Mouse (Mus musculus): ENCODE results near the gene Arsk. TPM values are rescaled to one million over a fixed set of nuclear protein-coding genes. Genes with fewer than 3 reads are reported as not detected.

Arsk gene
- total and polyA plus RNA-seq, 3 experiments = 2.7 to 4.3 TPM; not detected in 1

GRCm38 (mm10) chr13:76017974-76018843 lies 80.3 kb downstream of the Arsk start, which contains the start of gene Rfesd (continued):
- TF ChIP-seq SIN3A (IDR thresholded peaks at IDR 0.05; ENCODE audit: low read length) = no peak; the same call in 1 of the 2 replicates
- no peak for TF ChIP-seq ZNF384 (IDR thresholded peaks at IDR 0.05; ENCODE audit: low read depth, low read length)
- TF ChIP-seq USF1 (IDR thresholded peaks at IDR 0.05; ENCODE audit: low read depth, low read length) = peak; percentile 97
- TF ChIP-seq MEF2A (IDR thresholded peaks at IDR 0.05; ENCODE audit: extremely low read depth, insufficient replicate concordance, low read depth, low read length, poor library complexity, severe bottlenecking) = no peak
- no peak for TF ChIP-seq ZC3H11A (IDR thresholded peaks at IDR 0.05; ENCODE audit: low read depth, low read length)
- peak; percentile 93 for TF ChIP-seq CHD2 (IDR thresholded peaks at IDR 0.05; ENCODE audit: low read length)
- TF ChIP-seq ELF1 (IDR thresholded peaks at IDR 0.05; ENCODE audit: low read depth, low read length) = peak; percentile 87
- no peak for TF ChIP-seq RAD21 (IDR thresholded peaks at IDR 0.05; ENCODE audit: low read depth, low read length)
- no peak for TF ChIP-seq JUND (IDR thresholded peaks at IDR 0.05; ENCODE audit: low read depth, low read length)
- TF ChIP-seq GABPA (IDR thresholded peaks at IDR 0.05; ENCODE audit: low read depth, low read length) = no peak
- TF ChIP-seq MAX (IDR thresholded peaks at IDR 0.05; ENCODE audit: low read length) = peak; percentile 83

GRCm38 (mm10) chr13:76017465-76017864 lies 81.0 kb downstream of the Arsk start:
- Histone ChIP-seq H3K9ac (ENCODE audit: control insufficient read depth, low read depth, low read length, poor library complexity, severe bottlenecking) (peak overlapping the region; percentile 96), H3K79me2 (ENCODE audit: control insufficient read depth, insufficient read depth, low read length, poor library complexity) (peaks cover 27% of the 10 kb centered on the region), H3K9me3 (replicated peaks; ENCODE audit: insufficient read depth, low read length) (no peaks in the 10 kb centered on the region), H3K36me3 (ENCODE audit: control insufficient read depth in 1 of 2, insufficient read depth in 2 of 2, low read length in 2 of 2) (peaks cover 0 to 23% of the 10 kb centered on the region in 2 experiments; a peak in 3 of 4 replicates), H3K27me3 (ENCODE audit: control insufficient read depth in 1 of 2, insufficient read depth in 2 of 2, low read length in 2 of 2) (no peaks in the 10 kb centered on the region), H3K27ac (ENCODE audit: control insufficient read depth, low read depth, low read length) (peak overlapping the region; percentile 90), H3K4me1 (ENCODE audit: control insufficient read depth in 1 of 2, insufficient read depth in 2 of 2, low read length in 2 of 2) (peaks cover 15% of the 10 kb centered on the region in 2 experiments), H3K4me3 (ENCODE audit: control insufficient read depth in 1 of 2, insufficient read depth in 1 of 2, low read depth in 2 of 2, low read length in 2 of 2) (peak overlapping the region; percentile 70 to 94)
- DNase-seq (ENCODE audit: low read depth, low spot score) = peak; percentile 91
- TF ChIP-seq POLR2AphosphoS2 (IDR thresholded peaks at IDR 0.05; ENCODE audit: low read length) (peak; percentile 75; the same call in 1 of the 2 replicates), ELF1 (IDR thresholded peaks at IDR 0.05; ENCODE audit: low read depth, low read length) (no peak), GABPA (IDR thresholded peaks at IDR 0.05; ENCODE audit: low read depth, low read length) (peak; percentile 84), USF2 (IDR thresholded peaks at IDR 0.05; ENCODE audit: borderline replicate concordance in 1 of 2, insufficient read depth in 1 of 2, low read depth in 1 of 2, low read length in 2 of 2) (no peak), MAZ (IDR thresholded peaks at IDR 0.05; ENCODE audit: low read depth, low read length) (no peak), ZMIZ1 (IDR thresholded peaks at IDR 0.05; ENCODE audit: low read depth, low read length) (peak; percentile 70), TAL1 (IDR thresholded peaks at IDR 0.05; ENCODE audit: low read length) (peak; percentile 53), NRF1 (IDR thresholded peaks at IDR 0.05; ENCODE audit: insufficient read depth, low read depth, low read length, poor library complexity, severe bottlenecking) (no peak), EP300 (IDR thresholded peaks at IDR 0.05; ENCODE audit: low read depth in 1 of 2, low read length in 2 of 2) (peak; percentile 87 to 94), CTCF (IDR thresholded peaks at IDR 0.05 in 2 of 3, conservative IDR thresholded peaks at IDR 0.05 in 1 of 3; ENCODE audit: control insufficient read depth in 1 of 3, insufficient read depth in 1 of 3, low read depth in 2 of 3, low read length in 3 of 3, poor library complexity in 1 of 3, severe bottlenecking in 1 of 3) (no peak), GATA1 (IDR thresholded peaks at IDR 0.05; ENCODE audit: low read depth, low read length) (peak; percentile 98), POLR2A (IDR thresholded peaks at IDR 0.05; ENCODE audit: control insufficient read depth in 1 of 2, insufficient read depth in 1 of 2, low read depth in 1 of 2, low read length in 2 of 2, poor library complexity in 1 of 2) (peak in 1 of 2 experiments; percentile 72; a peak in 2 of 4 replicates), ZKSCAN1 (IDR thresholded peaks at IDR 0.05; ENCODE audit: low read depth, low read length) (no peak), TBP (IDR thresholded peaks at IDR 0.05; ENCODE audit: low read depth, low read length) (peak; percentile 97), CHD1 (IDR thresholded peaks at IDR 0.05; ENCODE audit: low read depth, low read length) (no peak), MXI1 (IDR thresholded peaks at IDR 0.05; ENCODE audit: low read depth, low read length) (peak; percentile 85), NELFE (IDR thresholded peaks at IDR 0.05; ENCODE audit: low read depth, low read length) (peak; percentile 73), HCFC1 (IDR thresholded peaks at IDR 0.05; ENCODE audit: low read depth, low read length) (no peak), E2F4 (IDR thresholded peaks at IDR 0.05; ENCODE audit: borderline replicate concordance, low read depth, low read length) (no peak), MYC (IDR thresholded peaks at IDR 0.05; ENCODE audit: low read depth, low read length) (peak; percentile 48; the same call in 1 of the 2 replicates), BHLHE40 (IDR thresholded peaks at IDR 0.05; ENCODE audit: borderline replicate concordance, low read depth, low read length) (no peak), RCOR1 (IDR thresholded peaks at IDR 0.05; ENCODE audit: low read depth, low read length) (peak; percentile 55; the same call in 1 of the 2 replicates), ETS1 (IDR thresholded peaks at IDR 0.05; ENCODE audit: low read depth, low read length) (peak; percentile 94), JUND (IDR thresholded peaks at IDR 0.05; ENCODE audit: low read depth, low read length) (peak; percentile 69; the same call in 1 of the 2 replicates), ZNF384 (IDR thresholded peaks at IDR 0.05; ENCODE audit: low read depth, low read length) (no peak), MYB (IDR thresholded peaks at IDR 0.05; ENCODE audit: low read depth, low read length) (no peak)

Measured in MEL (cell line).